Mouse (Mus musculus) brain, adult 2 months (tissue): ENCODE measurements around the gene Tmem8b.

Experiments used
- DNase-seq: peaks from one replicate; pipeline ENCODE4 v3.0.0; 2011; ENCODE audit warnings: low read depth, low spot score

Gene Tmem8b

GRCm38 (mm10) chr4:43668782-43669427 lies at the start of gene Tmem8b, which contains the start of gene Fam221b:
TSS of gene Tmem8b (plus strand) at chr4:43668971.
TSS of gene Fam221b (minus strand) at chr4:43669145.
- DNase-seq, result peak; percentile 97

- no peak for DNase-seq
Observed at GRCm38 (mm10) chr4:43620146-43620778, 48.5 kb upstream of the Tmem8b start.

- peak; percentile 91 for DNase-seq
Observed at GRCm38 (mm10) chr4:43629106-43629817, 39.5 kb upstream of the Tmem8b start.

- DNase-seq, result peak; percentile 97
Observed at GRCm38 (mm10) chr4:43630030-43630581, 38.7 kb upstream of the Tmem8b start.

GRCm38 (mm10) chr4:43630671-43631045 lies 38.1 kb upstream of the Tmem8b start:
- DNase-seq, result peak; percentile 37

GRCm38 (mm10) chr4:43631046-43631955 lies 37.5 kb upstream of the Tmem8b start, which contains the start of gene Npr2:
TSS of gene Npr2 (plus strand) at chr4:43631935.
- DNase-seq, result peak; percentile 65

GRCm38 (mm10) chr4:43631956-43632920 lies 36.5 kb upstream of the Tmem8b start:
- peak; percentile 54 for DNase-seq

- DNase-seq, result no peak
Observed at GRCm38 (mm10) chr4:43633296-43633695, 35.5 kb upstream of the Tmem8b start.

GRCm38 (mm10) chr4:43633736-43634135 lies 35.0 kb upstream of the Tmem8b start:
- no peak for DNase-seq

GRCm38 (mm10) chr4:43634621-43635374 lies 34.0 kb upstream of the Tmem8b start:
- no peak for DNase-seq

GRCm38 (mm10) chr4:43636751-43637150 lies 32.0 kb upstream of the Tmem8b start:
- DNase-seq, result no peak

- DNase-seq, result no peak
Observed at GRCm38 (mm10) chr4:43640076-43640475, 28.7 kb upstream of the Tmem8b start.

- DNase-seq, result no peak
Observed at GRCm38 (mm10) chr4:43640491-43640890, 28.3 kb upstream of the Tmem8b start.

GRCm38 (mm10) chr4:43649783-43650182 lies 19.0 kb upstream of the Tmem8b start:
- no peak for DNase-seq

- no peak for DNase-seq
Observed at GRCm38 (mm10) chr4:43652726-43653125, 16.0 kb upstream of the Tmem8b start.

- peak; percentile 47 for DNase-seq
Observed at GRCm38 (mm10) chr4:43653161-43654015, 15.4 kb upstream of the Tmem8b start, which contains the start of gene Spag8. TSS of gene Spag8 (minus strand) at chr4:43653594.

- DNase-seq, result peak; percentile 46
Observed at GRCm38 (mm10) chr4:43655656-43656338, 13.0 kb upstream of the Tmem8b start.
